Comparison of ENCODE assay signal across 25 mouse cellular contexts in genomic region chr9:107420898-107421297, GRCm38 (mm10). TPM values are rescaled to one million over a fixed set of nuclear protein-coding genes. Genes with fewer than 3 reads are reported as not detected.
DNase-seq lines count a peak whose midpoint lies in the region; ATAC-seq and TF ChIP-seq lines count a peak whose summit lies in the region.
"Had no signal": no experiment of that assay in that cellular context is flagged by ENCODE, and none has a peak within 500 bp of the region (broad histone marks: within the 10 kb centered on the region; RNA-seq: fewer than 3 reads in every experiment).

No protein-coding gene starts in this region.

- H3K27ac ChIP-seq in forebrain, embryonic 16.5 days (ENCODE audit: low read length) = no peak overlapping the region
- H3K27ac ChIP-seq in forebrain, embryonic 11.5 days (ENCODE audit: low read depth, low read length) = no peak overlapping the region
- H3K27ac ChIP-seq in hindbrain, embryonic 16.5 days (ENCODE audit: low read depth, low read length) = 0 out of 2 replicates have a peak overlapping the region, but pooled peaks have one; percentile 9
- no peak overlapping the region for H3K27ac ChIP-seq in hindbrain, embryonic 13.5 days
- H3K27ac ChIP-seq: embryonic facial prominence, embryonic 10.5 days; embryonic facial prominence, embryonic 15.5 days; limb, embryonic 10.5 days; limb, embryonic 15.5 days; liver, embryonic 13.5 days; stomach, embryonic 15.5 days had no signal

- no peak overlapping the region for H3K4me3 ChIP-seq in forebrain, embryonic 16.5 days (replicated peaks; ENCODE audit: low read length)
- H3K4me3 ChIP-seq in forebrain, embryonic 11.5 days (ENCODE audit: low read depth, low read length) = no peak overlapping the region
- H3K4me3 ChIP-seq in hindbrain, embryonic 16.5 days (ENCODE audit: low read length) = no peak overlapping the region
- H3K4me3 ChIP-seq in hindbrain, embryonic 13.5 days = no peak overlapping the region
- H3K4me3 ChIP-seq: embryonic facial prominence, embryonic 10.5 days; embryonic facial prominence, embryonic 15.5 days; heart, embryonic 12.5 days; limb, embryonic 10.5 days; limb, embryonic 15.5 days; liver, embryonic 13.5 days; myocyte; stomach, embryonic 15.5 days had no signal

- H3K27me3 ChIP-seq in forebrain, embryonic 16.5 days (replicated peaks; ENCODE audit: control insufficient read depth, insufficient read depth, low read length) = peaks cover 12% of the 10 kb centered on the region; the same call in 1 of the 2 replicates
- H3K27me3 ChIP-seq in forebrain, embryonic 11.5 days (ENCODE audit: control insufficient read depth, insufficient read depth, low read length) = no peaks in the 10 kb centered on the region
- H3K27me3 ChIP-seq in hindbrain, embryonic 16.5 days (replicated peaks; ENCODE audit: control insufficient read depth, insufficient read depth, low read length) = no peaks in the 10 kb centered on the region
- no peaks in the 10 kb centered on the region for H3K27me3 ChIP-seq in hindbrain, embryonic 13.5 days
- H3K27me3 ChIP-seq: embryonic facial prominence, embryonic 15.5 days had no signal

- no peak for TF ChIP-seq POLR2A in brain, embryonic 14.5 days (IDR thresholded peaks at IDR 0.05; ENCODE audit: borderline replicate concordance, extremely low read depth, insufficient read depth, insufficient read length, poor library complexity, severe bottlenecking)

- ATAC-seq in forebrain, embryonic 16.5 days = 0 out of 2 replicates have a peak, but pooled peaks have one; percentile 22
- no peak for ATAC-seq in forebrain, embryonic 11.5 days (replicated peaks; ENCODE audit: low FRiP score)
- ATAC-seq in hindbrain, embryonic 16.5 days = no peak
- ATAC-seq in hindbrain, embryonic 13.5 days (ENCODE audit: low FRiP score) = no peak
- ATAC-seq: intestine, embryonic 16.5 days; lung, postnatal 0 days had no signal

- no peak overlapping the region for H3K9ac ChIP-seq in forebrain, embryonic 16.5 days (replicated peaks; ENCODE audit: low read depth, low read length)
- H3K9ac ChIP-seq in forebrain, embryonic 11.5 days (ENCODE audit: low read length) = no peak overlapping the region
- no peak overlapping the region for H3K9ac ChIP-seq in hindbrain, embryonic 16.5 days (ENCODE audit: low read depth, low read length)
- H3K9ac ChIP-seq in hindbrain, embryonic 13.5 days = no peak overlapping the region
- H3K9ac ChIP-seq: embryonic facial prominence, embryonic 15.5 days; heart, embryonic 12.5 days; limb, embryonic 15.5 days; liver, embryonic 13.5 days; stomach, embryonic 15.5 days had no signal

- H3K36me3 ChIP-seq in forebrain, embryonic 16.5 days (ENCODE audit: control insufficient read depth, insufficient read depth) = no peaks in the 10 kb centered on the region
- H3K36me3 ChIP-seq in forebrain, embryonic 11.5 days (ENCODE audit: control insufficient read depth, insufficient read depth, low read length) = no peaks in the 10 kb centered on the region
- no peaks in the 10 kb centered on the region for H3K36me3 ChIP-seq in hindbrain, embryonic 16.5 days (ENCODE audit: control insufficient read depth, insufficient read depth, low read length)
- H3K36me3 ChIP-seq in hindbrain, embryonic 13.5 days = no peaks in the 10 kb centered on the region
- H3K36me3 ChIP-seq: embryonic facial prominence, embryonic 10.5 days; embryonic facial prominence, embryonic 15.5 days; heart, embryonic 12.5 days; limb, embryonic 10.5 days; limb, embryonic 15.5 days; liver, embryonic 13.5 days; stomach, embryonic 15.5 days had no signal

- DNase-seq in forebrain, embryonic 11.5 days (ENCODE audit: low spot score) = no peak
- peak; percentile 66 for DNase-seq in brain, adult 2 months (ENCODE audit: low read depth, low spot score)
- DNase-seq in brain, embryonic 14.5 days (ENCODE audit: low read depth) = peak; percentile 62
- DNase-seq in thymus, postnatal 36 days = no peak
- DNase-seq: B cell, adult 2 months; gastrocnemius, postnatal 14 days; kidney, adult 8-10 months; kidney, postnatal 10 days; layer of hippocampus, adult 9-11 months; liver, embryonic 13.5 days; lung, adult 18-20 months; lung, postnatal 4 days; right cerebral cortex, postnatal 25 days had no signal

- 37% methylated on average over 5 of the region's 5 CpGs for WGBS in forebrain, embryonic 16.5 days
- WGBS in forebrain, embryonic 11.5 days = 82% methylated on average over 5 of the region's 5 CpGs
- WGBS in hindbrain, embryonic 16.5 days = 52% methylated on average over 5 of the region's 5 CpGs
- WGBS in hindbrain, embryonic 13.5 days = 65% methylated on average over 5 of the region's 5 CpGs

- no peaks in the 10 kb centered on the region for H3K9me3 ChIP-seq in forebrain, embryonic 16.5 days (ENCODE audit: control insufficient read depth, low read length)
- H3K9me3 ChIP-seq in forebrain, embryonic 11.5 days (ENCODE audit: control insufficient read depth, low read length) = no peaks in the 10 kb centered on the region
- H3K9me3 ChIP-seq in hindbrain, embryonic 16.5 days (ENCODE audit: control insufficient read depth, low read length) = no peaks in the 10 kb centered on the region
- H3K9me3 ChIP-seq in hindbrain, embryonic 13.5 days = no peaks in the 10 kb centered on the region
- H3K9me3 ChIP-seq: embryonic facial prominence, embryonic 10.5 days; embryonic facial prominence, embryonic 15.5 days; heart, embryonic 12.5 days; limb, embryonic 10.5 days; limb, embryonic 15.5 days; liver, embryonic 13.5 days; stomach, embryonic 15.5 days had no signal

- H3K4me1 ChIP-seq in forebrain, embryonic 16.5 days (replicated peaks; ENCODE audit: control insufficient read depth, insufficient read depth, low read length) = peaks cover 38% of the 10 kb centered on the region
- H3K4me1 ChIP-seq in forebrain, embryonic 11.5 days (replicated peaks; ENCODE audit: control insufficient read depth, insufficient read depth, low read length) = peaks cover 13% of the 10 kb centered on the region
- peaks cover 11% of the 10 kb centered on the region for H3K4me1 ChIP-seq in hindbrain, embryonic 16.5 days (ENCODE audit: control insufficient read depth, insufficient read depth, low read depth, low read length)
- peaks cover 73% of the 10 kb centered on the region for H3K4me1 ChIP-seq in hindbrain, embryonic 13.5 days (replicated peaks)
- H3K4me1 ChIP-seq: embryonic facial prominence, embryonic 15.5 days; liver, embryonic 13.5 days; stomach, embryonic 15.5 days had no signal

- no peak for TF ChIP-seq CTCF in brain, embryonic 14.5 days (IDR thresholded peaks at IDR 0.05; ENCODE audit: borderline replicate concordance, extremely low read depth, insufficient read depth, insufficient read length)

- H3K4me2 ChIP-seq in forebrain, embryonic 16.5 days (ENCODE audit: low read length) = no peak overlapping the region
- H3K4me2 ChIP-seq in forebrain, embryonic 11.5 days (ENCODE audit: low read depth, low read length, severe bottlenecking) = no peak overlapping the region
- no peak overlapping the region for H3K4me2 ChIP-seq in hindbrain, embryonic 16.5 days (ENCODE audit: low read length)
- H3K4me2 ChIP-seq in hindbrain, embryonic 13.5 days = no peak overlapping the region
- H3K4me2 ChIP-seq: embryonic facial prominence, embryonic 15.5 days; heart, embryonic 12.5 days; limb, embryonic 15.5 days; liver, embryonic 13.5 days; stomach, embryonic 15.5 days had no signal

RNA-seq across cellular contexts. Expression of gene Cacna2d2, which starts 21.5 kb away (rescaled TPM):
- 3.6 and 5.8 TPM in 2 replicates for polyA plus RNA-seq in forebrain, embryonic 16.5 days (2015; fragmentation: Nextera tagmentation; extraction: Ambion mirVana)
- polyA plus RNA-seq in forebrain, embryonic 11.5 days (2014; fragmentation: Nextera tagmentation; extraction: Ambion mirVana) = 1.8 and 2.8 TPM in 2 replicates
- polyA plus RNA-seq in hindbrain, embryonic 16.5 days (2015; fragmentation: Nextera tagmentation; extraction: Ambion mirVana) = 8.1 and 9.0 TPM in 2 replicates
- 7.6 and 8.3 TPM in 2 replicates for polyA plus RNA-seq in hindbrain, embryonic 13.5 days (2015; fragmentation: Nextera tagmentation; extraction: Ambion mirVana)
- polyA plus RNA-seq in brain, embryonic 14.5 days (2012; rRNA removed) = 105 and 143 TPM in 2 replicates
- polyA plus RNA-seq: liver, embryonic 13.5 days had no signal

Comparison
In these comparisons a context has a peak if more than half of its experiments do, and no peak if none do; other contexts are left out.
1. DNase-seq: peak in brain, adult 2 months (single experiment) and brain, embryonic 14.5 days (single experiment); none in forebrain, embryonic 11.5 days (single experiment) and thymus, postnatal 36 days (0 of 2).
2. RNA of gene Cacna2d2, which starts 21.5 kb away (polyA plus RNA-seq): 105 to 143 TPM in brain, embryonic 14.5 days; 7.6 to 8.3 TPM in hindbrain, embryonic 13.5 days, 8.1 to 9.0 TPM in hindbrain, embryonic 16.5 days, 3.6 to 5.8 TPM in forebrain, embryonic 16.5 days and 1.8 to 2.8 TPM in forebrain, embryonic 11.5 days; every median in the first group is over 10 times any median in the second.